Mouse (Mus musculus) lung, embryonic 16.5 days (tissue): ENCODE data around the gene Fgfr2. TPM values are rescaled to one million over a fixed set of nuclear protein-coding genes. Genes with fewer than 3 reads are reported as not detected.
A peak's percentile ranks its signal among the peaks of the same experiment; 100 is the strongest.

Experiments
- ATAC-seq: fragments of 200-750 bp; cut with Nextera tagmentation; 2 replicates; pipeline ENCODE4 v1.8.0; 2017; ENCODE audit warnings: low read depth, mild to moderate bottlenecking, moderate library complexity
- H3K27ac ChIP-seq: fragments of 300-500 bp; sonication (generic); 2 replicates; pipeline ENCODE4 v1.5.1; 2014; ENCODE audit warnings: mild to moderate bottlenecking, control low read depth, low read length
- H3K27me3 ChIP-seq: fragments of 300-500 bp; sonication (generic); 2 replicates; pipeline ENCODE4 v1.6.1; 2014; ENCODE audit warnings: low read depth, low read length, mixed read lengths; ENCODE audit not compliant: control insufficient read depth, insufficient read depth
- H3K36me3 ChIP-seq: fragments of 300-500 bp; sonication (generic); 2 replicates; pipeline ENCODE4 v1.6.1; 2014; ENCODE audit warnings: low read length; ENCODE audit not compliant: control insufficient read depth, insufficient read depth
- H3K4me1 ChIP-seq: fragments of 300-500 bp; sonication (generic); replicated peaks from 2 replicates; pipeline ENCODE4 v1.6.1; 2014; ENCODE audit warnings: low read length, mixed read lengths; ENCODE audit not compliant: control insufficient read depth, insufficient read depth
- H3K4me2 ChIP-seq: fragments of 300-500 bp; sonication (generic); 2 replicates; pipeline ENCODE4 v1.6.1; 2014; ENCODE audit warnings: low read depth, low read length, control low read depth
- H3K4me3 ChIP-seq: fragments of 300-500 bp; sonication (generic); 2 replicates; pipeline ENCODE4 v1.5.1; 2014; ENCODE audit warnings: mild to moderate bottlenecking, low read length, control low read depth
- H3K9ac ChIP-seq: fragments of 300-500 bp; sonication (generic); 2 replicates; pipeline ENCODE4 v1.6.1; 2014; ENCODE audit warnings: low read length, control low read depth
- H3K9me3 ChIP-seq: fragments of 300-500 bp; sonication (generic); 2 replicates; pipeline ENCODE4 v1.6.1; 2016; ENCODE audit warnings: low read length; ENCODE audit not compliant: control insufficient read depth
- WGBS: fragments of 180-500 bp; shearing (Covaris S2); extraction: QIAGEN DNeasy Blood & Tissue Kit; methylation state at CpG from one replicate; pipeline ENCODE4 v1.1.7; 2014; 5-methylcytosine and 5-hydroxymethylcytosine counted together
- polyA plus RNA-seq: library from polyadenylated mRNA; unstranded; fragments of >200 nt; fragmentation: Nextera tagmentation; extraction: Ambion mirVana; gene quantifications from 2 replicates; pipeline ENCODE4 v1.2.1, GENCODE M21; 2015

Fgfr2 gene
- polyA plus RNA-seq, 1 experiment from 2014 or later, result 175 TPM

- Histone ChIP-seq H3K4me2 (peak overlapping the region; percentile 79), H3K4me1 (peaks cover 60% of the 10 kb centered on the region), H3K36me3 (0 out of 2 replicates have a peak, but pooled peaks cover 2% of the 10 kb centered on the region), H3K9ac (peak overlapping the region; percentile 33), H3K9me3 (no peaks in the 10 kb centered on the region), H3K27me3 (no peaks in the 10 kb centered on the region), H3K4me3 (peak overlapping the region; percentile 22), H3K27ac (peak overlapping the region; percentile 41)
- WGBS, result 36% methylated on average over 8 of the region's 8 CpGs
- 0 out of 2 replicates have a peak, but pooled peaks have one; percentile 6 for ATAC-seq
Measured at GRCm38 (mm10) chr7:130257991-130258703, 2865.0 kb downstream of the Fgfr2 start.

GRCm38 (mm10) chr7:130253264-130253663, 2869.9 kb downstream of the Fgfr2 start:
- Histone ChIP-seq H3K27me3 (no peaks in the 10 kb centered on the region), H3K9ac (no peak overlapping the region), H3K36me3 (no peaks in the 10 kb centered on the region), H3K4me3 (no peak overlapping the region), H3K4me2 (no peak overlapping the region), H3K9me3 (no peaks in the 10 kb centered on the region), H3K27ac (no peak overlapping the region), H3K4me1 (peaks cover 77% of the 10 kb centered on the region)
- WGBS, result 30% methylated on average over 4 of the region's 4 CpGs
- no peak for ATAC-seq

GRCm38 (mm10) chr7:130251936-130252523, 2871.1 kb downstream of the Fgfr2 start:
- 66% methylated on average over 3 of the region's 3 CpGs for WGBS
- no peaks in the 10 kb centered on the region for H3K9me3 ChIP-seq
- ATAC-seq, result peak; percentile 13; the same call in 1 of the 2 replicates
- H3K27me3 ChIP-seq, result no peaks in the 10 kb centered on the region
- H3K4me3 ChIP-seq, result no peak overlapping the region
- H3K9ac ChIP-seq, result peak overlapping the region; percentile 0; the same call in 1 of the 2 replicates
- H3K36me3 ChIP-seq, result no peaks in the 10 kb centered on the region
- peak overlapping the region; percentile 62 for H3K27ac ChIP-seq
- H3K4me1 ChIP-seq, result peaks cover 79% of the 10 kb centered on the region
- 0 out of 2 replicates have a peak overlapping the region, but pooled peaks have one; percentile 7 for H3K4me2 ChIP-seq

- ATAC-seq, result no peak
- Histone ChIP-seq H3K27ac (no peak overlapping the region), H3K4me3 (no peak overlapping the region), H3K36me3 (no peaks in the 10 kb centered on the region), H3K27me3 (no peaks in the 10 kb centered on the region), H3K4me1 (peaks cover 77% of the 10 kb centered on the region), H3K9me3 (no peaks in the 10 kb centered on the region), H3K9ac (peak overlapping the region; percentile 33), H3K4me2 (no peak overlapping the region)
- 54% methylated on average over 4 of the region's 4 CpGs for WGBS
Measured at GRCm38 (mm10) chr7:130250994-130251393, 2872.2 kb downstream of the Fgfr2 start.

- H3K4me1 ChIP-seq, result peaks cover 83% of the 10 kb centered on the region
- H3K9me3 ChIP-seq, result no peaks in the 10 kb centered on the region
- 41% methylated on average over 7 of the region's 7 CpGs for WGBS
- H3K4me2 ChIP-seq, result 0 out of 2 replicates have a peak overlapping the region, but pooled peaks have one; percentile 3
- no peaks in the 10 kb centered on the region for H3K27me3 ChIP-seq
- no peak overlapping the region; the same call in 1 of the 2 replicates for H3K9ac ChIP-seq
- H3K27ac ChIP-seq, result peak overlapping the region; percentile 49
- no peak for ATAC-seq
- no peaks in the 10 kb centered on the region for H3K36me3 ChIP-seq
- no peak overlapping the region for H3K4me3 ChIP-seq
Measured at GRCm38 (mm10) chr7:130248403-130248802, 2874.7 kb downstream of the Fgfr2 start.

- Histone ChIP-seq H3K9me3 (no peaks in the 10 kb centered on the region), H3K4me1 (peaks cover 84% of the 10 kb centered on the region), H3K36me3 (no peaks in the 10 kb centered on the region), H3K4me2 (no peak overlapping the region), H3K9ac (peak overlapping the region; percentile 30), H3K4me3 (no peak overlapping the region), H3K27me3 (no peaks in the 10 kb centered on the region), H3K27ac (peak overlapping the region; percentile 49)
- 42% methylated on average over 10 of the region's 10 CpGs for WGBS
- ATAC-seq, result no peak
Measured at GRCm38 (mm10) chr7:130247831-130248230, 2875.3 kb downstream of the Fgfr2 start.

GRCm38 (mm10) chr7:130246483-130246882, 2876.7 kb downstream of the Fgfr2 start:
- ATAC-seq, result peak; percentile 87
- no peaks in the 10 kb centered on the region for H3K27me3 ChIP-seq
- H3K4me2 ChIP-seq, result 0 out of 2 replicates have a peak overlapping the region, but pooled peaks have one; percentile 1
- no peak overlapping the region for H3K4me3 ChIP-seq
- WGBS, result 25% methylated on average over 7 of the region's 7 CpGs
- no peaks in the 10 kb centered on the region for H3K9me3 ChIP-seq
- H3K9ac ChIP-seq, result no peak overlapping the region
- peak overlapping the region; percentile 40 for H3K27ac ChIP-seq
- H3K4me1 ChIP-seq, result peaks cover 75% of the 10 kb centered on the region
- H3K36me3 ChIP-seq, result no peaks in the 10 kb centered on the region

- peak overlapping the region; percentile 72 for H3K27ac ChIP-seq
- WGBS, result 22% methylated on average over 7 of the region's 7 CpGs
Measured at GRCm38 (mm10) chr7:130244545-130244944, 2878.6 kb downstream of the Fgfr2 start.

GRCm38 (mm10) chr7:130243811-130244210, 2879.3 kb downstream of the Fgfr2 start:
- ATAC-seq, result no peak
- no peak overlapping the region for H3K4me3 ChIP-seq
- no peak overlapping the region for H3K4me2 ChIP-seq
- no peak overlapping the region for H3K27ac ChIP-seq
- no peak overlapping the region for H3K9ac ChIP-seq
- H3K27me3 ChIP-seq, result no peaks in the 10 kb centered on the region
- H3K36me3 ChIP-seq, result no peaks in the 10 kb centered on the region; the same call in 1 of the 2 replicates
- WGBS, result 54% methylated on average over 4 of the region's 4 CpGs
- H3K4me1 ChIP-seq, result peaks cover 53% of the 10 kb centered on the region
- no peaks in the 10 kb centered on the region for H3K9me3 ChIP-seq

More at GRCm38 (mm10) chr7:130244545-130244944, 2878.6 kb downstream of the Fgfr2 start:
- no peak overlapping the region for H3K4me3 ChIP-seq
- ATAC-seq, result peak; percentile 40
- H3K36me3 ChIP-seq, result no peaks in the 10 kb centered on the region
- peaks cover 60% of the 10 kb centered on the region for H3K4me1 ChIP-seq
- no peaks in the 10 kb centered on the region for H3K9me3 ChIP-seq
- no peak overlapping the region for H3K9ac ChIP-seq
- H3K4me2 ChIP-seq, result 0 out of 2 replicates have a peak overlapping the region, but pooled peaks have one; percentile 12
- no peaks in the 10 kb centered on the region for H3K27me3 ChIP-seq
